Mouse (Mus musculus) embryonic stem cell, embryonic (primary cell): ENCODE measurements at regions not wholly inside any gene's neighbourhood (a gene's known extent, or its start where the extent isn't known, plus 50 kb on each side); places are given as distances from the start of the nearest gene placed in this dataset.
"Not testable (repeated sequence)": the region's sequence is repeated elsewhere in the genome, so short reads cannot be mapped to it uniquely, and the experiment has no call there.

Experiments used
- CTCF ChIA-PET, 4 experiments: fragments of 300-600 bp in 2 of 4; fragments of 350-600 bp in 2 of 4; sonication (Branson Sonifier 250); formaldehyde crosslinking; loops; one replicate each; lab custom pipeline; 2022; ENCODE audit warnings: inconsistent platforms in 2 of 4; lab: Charles Lee
- POLR2A ChIA-PET, 4 experiments: fragments of 300-600 bp in 2 of 4; fragments of 350-600 bp in 2 of 4; sonication (Branson Sonifier 250); formaldehyde crosslinking; loops; one replicate each; lab custom pipeline; 2022; ENCODE audit warnings: antibody characterized with exemption in 4 of 4, inconsistent platforms in 1 of 4; lab: Charles Lee

GRCm38 (mm10) chr10:117449416-117450239, 69.8 kb upstream of the Cpsf6 start:
- POLR2A ChIA-PET: interaction anchor here in 1 of 4 experiments (0.6 kb wide), 1 partner anchor 755 kb away, joined by 3 read pairs; no protein-coding TSS in a partner anchor
- CTCF ChIA-PET: no interaction called here

GRCm38 (mm10) chr10:117448783-117449182, 69.0 kb upstream of the Cpsf6 start:
- CTCF ChIA-PET, POLR2A ChIA-PET: not testable (repeated sequence)

GRCm38 (mm10) chr10:117447626-117448025, 67.8 kb upstream of the Cpsf6 start:
- ChIA-PET POLR2A (no interaction called here), CTCF (interaction anchor here in 2 of 4 experiments (0.6 to 0.9 kb wide), 2 partner anchors 12 to 96 kb away, joined by 3 read pairs; no protein-coding TSS in a partner anchor)

GRCm38 (mm10) chr10:117447206-117447605, 67.4 kb upstream of the Cpsf6 start:
- CTCF ChIA-PET: interaction anchor here in 2 of 4 experiments (0.6 to 0.9 kb wide), 3 partner anchors 12 to 662 kb away, joined by 3 to 7 read pairs (median 3); no protein-coding TSS in a partner anchor
- POLR2A ChIA-PET: no interaction called here

GRCm38 (mm10) chr10:117446776-117447175, 67.0 kb upstream of the Cpsf6 start:
- ChIA-PET CTCF (interaction anchor here in 2 of 4 experiments (0.5 to 0.9 kb wide), 3 partner anchors 12 to 663 kb away, joined by 3 to 7 read pairs (median 4); no protein-coding TSS in a partner anchor), POLR2A (interaction anchor here in 1 of 4 experiments (0.7 kb wide), 1 partner anchor 294 kb away, joined by 4 read pairs; no protein-coding TSS in a partner anchor)

GRCm38 (mm10) chr10:117445801-117446490, 66.1 kb upstream of the Cpsf6 start:
- ChIA-PET CTCF (no interaction called here), POLR2A (interaction anchor here in 1 of 4 experiments (0.7 kb wide), 1 partner anchor 295 kb away, joined by 4 read pairs; no protein-coding TSS in a partner anchor)

GRCm38 (mm10) chr10:117445181-117445790, 65.5 kb upstream of the Cpsf6 start:
- CTCF ChIA-PET: interaction anchor here in 1 of 4 experiments (1.2 kb wide), 1 partner anchor 10 kb away, joined by 3 read pairs; no protein-coding TSS in a partner anchor
- POLR2A ChIA-PET: no interaction called here

GRCm38 (mm10) chr10:117444761-117445160, 64.9 kb upstream of the Cpsf6 start:
- ChIA-PET CTCF (interaction anchor here in 2 of 4 experiments (0.6 to 1.2 kb wide), 2 partner anchors 9 to 236 kb away, joined by 3 to 4 read pairs; no protein-coding TSS in a partner anchor), POLR2A (no interaction called here)

GRCm38 (mm10) chr10:117443426-117444350, 63.9 kb upstream of the Cpsf6 start:
- CTCF ChIA-PET: interaction anchor here in 2 of 4 experiments (0.9 to 1.2 kb wide), 2 partner anchors 8 kb away, joined by 3 to 4 read pairs; no protein-coding TSS in a partner anchor
- POLR2A ChIA-PET: no interaction called here

GRCm38 (mm10) chr10:117441979-117442803, 62.4 kb upstream of the Cpsf6 start:
- CTCF ChIA-PET: interaction anchor here in 1 of 4 experiments (0.7 to 1.3 kb wide), 2 partner anchors 10 to 16 kb away, joined by 3 to 4 read pairs; no protein-coding TSS in a partner anchor
- POLR2A ChIA-PET: interaction anchor here in 1 of 4 experiments (0.6 kb wide), 1 partner anchor 234 kb away, joined by 3 read pairs; no protein-coding TSS in a partner anchor

GRCm38 (mm10) chr10:117441121-117441978, 61.5 kb upstream of the Cpsf6 start:
- ChIA-PET CTCF (interaction anchor here in 1 of 4 experiments (0.6 to 1.3 kb wide), 2 partner anchors 9 to 75 kb away, joined by 4 read pairs; no protein-coding TSS in a partner anchor), POLR2A (interaction anchor here in 2 of 4 experiments (0.6 kb wide), 3 partner anchors 10 to 1916 kb away, joined by 3 read pairs; no protein-coding TSS in a partner anchor)

GRCm38 (mm10) chr10:117440225-117440976, 60.6 kb upstream of the Cpsf6 start:
- CTCF ChIA-PET: interaction anchor here in 1 of 4 experiments (0.6 to 1.3 kb wide), 2 partner anchors 8 to 76 kb away, joined by 4 read pairs; no protein-coding TSS in a partner anchor
- POLR2A ChIA-PET: interaction anchor here in 1 of 4 experiments (0.6 kb wide), 1 partner anchor 1915 kb away, joined by 3 read pairs; no protein-coding TSS in a partner anchor

GRCm38 (mm10) chr10:117439206-117440110, 59.6 kb upstream of the Cpsf6 start:
- ChIA-PET CTCF (interaction anchor here in 1 of 4 experiments (0.6 kb wide), 1 partner anchor 349 kb away, joined by 4 read pairs; no protein-coding TSS in a partner anchor), POLR2A (no interaction called here)
